Mouse (Mus musculus): ENCODE measurements around the gene Ubqln4. TPM values are rescaled to one million over a fixed set of nuclear protein-coding genes. Genes with fewer than 3 reads are reported as not detected.

The Ubqln4 gene
- polyA plus RNA-seq, 1 experiment from 2014 or later: 80.1 TPM

DNA sequence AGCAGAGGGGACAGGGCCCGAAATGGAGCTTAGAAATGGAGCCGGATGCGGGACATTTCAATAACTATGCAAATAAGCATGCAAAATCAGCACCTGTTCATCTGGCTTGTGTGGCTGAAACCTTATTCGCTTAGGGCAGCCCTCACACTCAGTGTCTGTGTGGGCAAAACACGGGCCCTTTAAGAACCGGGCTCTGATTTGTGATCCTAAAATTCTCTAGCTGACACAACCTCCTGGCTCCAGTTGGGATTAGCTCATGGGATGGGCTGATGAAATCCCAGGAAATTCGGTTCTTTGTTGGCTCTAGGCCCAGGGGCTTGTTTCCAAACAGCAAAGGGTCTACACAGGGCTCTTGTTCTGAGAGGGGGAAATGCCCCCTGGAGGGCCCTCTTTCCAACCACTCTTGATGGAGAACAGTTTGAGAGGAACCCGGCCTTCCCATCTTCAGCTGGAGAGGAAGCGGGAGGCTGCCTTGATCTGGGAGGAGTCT is 62.4 kb downstream of the Ubqln4 start:
- Histone ChIP-seq H3K4me3 (ENCODE audit: low read depth, low read length) (no peak overlapping the region), H3K36me3 (ENCODE audit: control insufficient read depth, insufficient read depth, low read length) (no peaks in the 10 kb centered on the region), H3K4me2 (ENCODE audit: low read depth, severe bottlenecking) (no peak overlapping the region), H3K27me3 (ENCODE audit: control insufficient read depth, insufficient read depth, low read length) (no peaks in the 10 kb centered on the region), H3K9ac (ENCODE audit: low read length) (no peak overlapping the region), H3K4me1 (ENCODE audit: control insufficient read depth, insufficient read depth, low read length) (peaks cover 5% of the 10 kb centered on the region), H3K9me3 (ENCODE audit: control insufficient read depth, low read length) (no peaks in the 10 kb centered on the region), H3K27ac (replicated peaks; ENCODE audit: low read depth, low read length) (no peak overlapping the region)
- WGBS: 59% methylated on average over 9 of the region's 9 CpGs
- no peak for ATAC-seq (ENCODE audit: insufficient number of reproducible peaks, low FRiP score, low TSS enrichment, low read depth)
- DNase-seq (ENCODE audit: low spot score): no peak

DNA sequence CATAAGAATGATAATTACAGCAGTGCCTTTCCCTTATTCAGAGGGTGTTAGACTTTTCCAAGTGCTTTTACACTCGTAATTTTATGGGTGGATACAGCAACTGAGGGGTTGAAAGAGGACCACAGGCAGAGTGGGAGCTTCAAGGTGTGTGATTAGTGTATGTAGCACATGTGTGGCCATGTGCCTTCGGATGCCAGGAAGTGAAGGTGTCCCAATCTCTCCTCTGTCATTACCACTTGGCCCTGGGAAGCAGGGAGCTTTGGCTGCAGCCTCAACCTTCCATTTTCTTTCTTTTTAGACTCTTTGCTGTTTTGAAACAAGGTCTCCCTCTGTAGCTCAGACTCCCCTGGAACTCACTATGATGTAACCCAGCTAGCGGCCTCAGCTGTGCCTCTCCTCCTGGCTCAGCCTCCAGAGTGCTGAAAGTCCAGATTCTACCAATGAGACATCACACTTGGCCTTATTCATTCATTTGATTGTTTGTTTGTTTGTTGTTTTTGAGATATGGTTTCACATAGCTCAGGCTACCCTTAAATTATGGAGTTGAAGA is 63.5 kb downstream of the Ubqln4 start:
- no peak overlapping the region for H3K9ac ChIP-seq (ENCODE audit: low read length)
- WGBS: 80% methylated on average over 3 of the region's 3 CpGs
- H3K4me2 ChIP-seq (ENCODE audit: low read depth, severe bottlenecking): no peak overlapping the region
- H3K27me3 ChIP-seq (ENCODE audit: control insufficient read depth, insufficient read depth, low read length): no peaks in the 10 kb centered on the region
- DNase-seq (ENCODE audit: low spot score): no peak
- no peaks in the 10 kb centered on the region for H3K36me3 ChIP-seq (ENCODE audit: control insufficient read depth, insufficient read depth, low read length)
- H3K27ac ChIP-seq (replicated peaks; ENCODE audit: low read depth, low read length): no peak overlapping the region
- ATAC-seq (ENCODE audit: insufficient number of reproducible peaks, low FRiP score, low TSS enrichment, low read depth): no peak
- H3K4me1 ChIP-seq (ENCODE audit: control insufficient read depth, insufficient read depth, low read length): peaks cover 5% of the 10 kb centered on the region
- no peaks in the 10 kb centered on the region for H3K9me3 ChIP-seq (ENCODE audit: control insufficient read depth, low read length)
- H3K4me3 ChIP-seq (ENCODE audit: low read depth, low read length): no peak overlapping the region

DNA sequence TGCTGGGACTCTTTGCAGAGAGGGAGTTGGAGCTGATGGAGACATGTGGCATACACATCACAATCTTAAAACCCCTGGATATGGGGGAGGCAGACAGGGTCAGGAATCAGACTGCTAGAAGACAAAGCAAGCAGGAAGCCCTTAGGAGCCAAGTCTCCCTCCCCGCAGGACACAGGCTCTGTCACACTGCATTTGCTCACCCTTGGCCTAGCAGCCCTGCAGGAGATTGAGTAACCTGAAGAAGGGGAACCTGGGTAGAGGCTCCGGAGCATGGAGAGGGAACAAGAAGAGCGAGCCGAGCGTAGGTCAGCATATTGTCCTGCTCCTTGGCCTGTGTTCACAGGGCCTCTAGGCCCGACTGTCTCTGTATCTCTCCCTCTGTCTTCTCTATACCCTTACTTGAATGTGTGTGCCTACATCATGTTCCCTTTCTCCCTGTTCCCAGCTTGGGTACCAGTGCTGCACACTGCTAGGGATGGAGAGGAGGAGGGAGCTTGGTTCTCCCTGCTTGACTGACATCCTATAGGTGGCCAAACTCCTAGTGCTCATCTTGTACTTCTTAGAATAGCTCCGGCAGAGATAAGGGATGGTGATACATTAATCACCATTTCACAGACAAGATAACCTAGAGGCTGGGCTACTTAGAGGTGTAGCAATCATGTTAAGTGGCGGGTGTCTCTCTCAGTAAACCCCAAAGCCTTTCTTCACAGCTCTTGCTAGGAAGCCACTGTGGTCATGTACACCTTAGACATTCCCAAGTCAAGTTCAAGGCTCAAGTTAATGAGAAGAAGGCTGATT is 64.7 kb downstream of the Ubqln4 start:
- Histone ChIP-seq H3K9me3 (ENCODE audit: control insufficient read depth, low read length) (no peaks in the 10 kb centered on the region), H3K4me1 (ENCODE audit: control insufficient read depth, insufficient read depth, low read length) (peaks cover 5% of the 10 kb centered on the region), H3K27me3 (ENCODE audit: control insufficient read depth, insufficient read depth, low read length) (no peaks in the 10 kb centered on the region), H3K27ac (replicated peaks; ENCODE audit: low read depth, low read length) (no peak overlapping the region), H3K9ac (ENCODE audit: low read length) (no peak overlapping the region), H3K4me2 (ENCODE audit: low read depth, severe bottlenecking) (no peak overlapping the region), H3K4me3 (ENCODE audit: low read depth, low read length) (no peak overlapping the region), H3K36me3 (ENCODE audit: control insufficient read depth, insufficient read depth, low read length) (no peaks in the 10 kb centered on the region)
- ATAC-seq (ENCODE audit: insufficient number of reproducible peaks, low FRiP score, low TSS enrichment, low read depth) (no peak), DNase-seq (ENCODE audit: low spot score) (no peak)
- 62% methylated on average over 8 of the region's 8 CpGs for WGBS

MicroRNAs within 50 kb of the gene (microRNA counts, 519-probe panel; counts per million panel counts)
- microRNA mmu-miR-1905: not detected

Small RNA genes within 50 kb of the gene (microRNA-seq; reads per million reads assigned to microRNA genes)
- not detected for gene Mir1905

Other genes starting within 250 kb of the Ubqln4 start
- gene Glmp, start 228.7 kb upstream of the Ubqln4 start, polyA plus RNA-seq (2014; fragmentation: Nextera tagmentation; extraction: Ambion mirVana): 90.5 and 100 TPM in 2 replicates
- 1.8 and 3.3 TPM in 2 replicates for gene Tmem79, start 217.6 kb upstream of the Ubqln4 start, polyA plus RNA-seq (2014; fragmentation: Nextera tagmentation; extraction: Ambion mirVana)
- 44.9 and 49.0 TPM in 2 replicates for gene Smg5, start 217.5 kb upstream of the Ubqln4 start, polyA plus RNA-seq (2014; fragmentation: Nextera tagmentation; extraction: Ambion mirVana)
- gene Paqr6, start 189.2 kb upstream of the Ubqln4 start, polyA plus RNA-seq (2014; fragmentation: Nextera tagmentation; extraction: Ambion mirVana): 1.1 and 1.8 TPM in 2 replicates
- gene Bglap3, start 181.0 kb upstream of the Ubqln4 start, polyA plus RNA-seq (2014; fragmentation: Nextera tagmentation; extraction: Ambion mirVana): not detected in 2 replicates
- gene Bglap2, start 175.1 kb upstream of the Ubqln4 start, polyA plus RNA-seq (2014; fragmentation: Nextera tagmentation; extraction: Ambion mirVana): not detected in 2 replicates
- not detected in 2 replicates for gene Bglap, start 169.3 kb upstream of the Ubqln4 start, polyA plus RNA-seq (2014; fragmentation: Nextera tagmentation; extraction: Ambion mirVana)
- gene Pmf1, start 143.4 kb upstream of the Ubqln4 start, polyA plus RNA-seq (2014; fragmentation: Nextera tagmentation; extraction: Ambion mirVana): 174 and 185 TPM in 2 replicates
- 17.7 and 18.9 TPM in 2 replicates for gene Slc25a44, start 128.6 kb upstream of the Ubqln4 start, polyA plus RNA-seq (2014; fragmentation: Nextera tagmentation; extraction: Ambion mirVana)
- 5.4 and 5.7 TPM in 2 replicates for gene Sema4a, start 92.6 kb upstream of the Ubqln4 start, polyA plus RNA-seq (2014; fragmentation: Nextera tagmentation; extraction: Ambion mirVana)
- 20.3 and 20.4 TPM in 2 replicates for gene Lmna, start 43.8 kb upstream of the Ubqln4 start, polyA plus RNA-seq (2014; fragmentation: Nextera tagmentation; extraction: Ambion mirVana)
- 42.6 and 43.5 TPM in 2 replicates for gene Mex3a, start 21.4 kb upstream of the Ubqln4 start, polyA plus RNA-seq (2014; fragmentation: Nextera tagmentation; extraction: Ambion mirVana)
- gene Rab25, start 5.5 kb upstream of the Ubqln4 start, polyA plus RNA-seq (2014; fragmentation: Nextera tagmentation; extraction: Ambion mirVana): 2.4 and 3.1 TPM in 2 replicates
- 78.9 and 89.3 TPM in 2 replicates for gene Lamtor2, start 684 bp upstream of the Ubqln4 start, polyA plus RNA-seq (2014; fragmentation: Nextera tagmentation; extraction: Ambion mirVana)
- 220 and 233 TPM in 2 replicates for gene Ssr2, start 22.1 kb downstream of the Ubqln4 start, polyA plus RNA-seq (2014; fragmentation: Nextera tagmentation; extraction: Ambion mirVana)
- gene Arhgef2, start 52.2 kb downstream of the Ubqln4 start, polyA plus RNA-seq (2014; fragmentation: Nextera tagmentation; extraction: Ambion mirVana): 132 and 134 TPM in 2 replicates
- gene Rxfp4, start 99.4 kb downstream of the Ubqln4 start, polyA plus RNA-seq (2014; fragmentation: Nextera tagmentation; extraction: Ambion mirVana): not detected in 2 replicates
- 110 and 122 TPM in 2 replicates for gene Khdc4, start 132.0 kb downstream of the Ubqln4 start, polyA plus RNA-seq (2014; fragmentation: Nextera tagmentation; extraction: Ambion mirVana)
- gene Rit1, start 163.1 kb downstream of the Ubqln4 start, polyA plus RNA-seq (2014; fragmentation: Nextera tagmentation; extraction: Ambion mirVana): 28.8 and 36.0 TPM in 2 replicates
- 28.7 and 31.0 TPM in 2 replicates for gene Syt11, start 221.4 kb downstream of the Ubqln4 start, polyA plus RNA-seq (2014; fragmentation: Nextera tagmentation; extraction: Ambion mirVana)

Data from limb, embryonic 11.5 days (tissue).